In genomic region chr14:20871495-20871894, GRCm38 (mm10) we compare ENCODE assay signal across 10 mouse cellular contexts. TPM values are rescaled to one million over a fixed set of nuclear protein-coding genes. Genes with fewer than 3 reads are reported as not detected.
DNase-seq lines count a peak whose midpoint lies in the region; ATAC-seq and TF ChIP-seq lines count a peak whose summit lies in the region.
"Had no signal": no experiment of that assay in that cellular context is flagged by ENCODE, and none has a peak within 500 bp of the region (broad histone marks: within the 10 kb centered on the region; RNA-seq: fewer than 3 reads in every experiment).

No protein-coding gene starts in this region.

- no peaks in the 10 kb centered on the region for H3K9me3 ChIP-seq in kidney, embryonic 15.5 days (replicated peaks)
- H3K9me3 ChIP-seq: limb, embryonic 10.5 days had no signal

- 45% methylated on average over 1 of the region's 1 CpGs for WGBS in lung, adult 2 months
- WGBS in kidney, embryonic 15.5 days = 66% methylated on average over 1 of the region's 1 CpGs

- peak; percentile 50 to 64 for DNase-seq in lung, adult 18-20 months
- no peak for DNase-seq in lung, adult 2 months
- DNase-seq in gastrocnemius, postnatal 10 days = peak; percentile 21
- DNase-seq in skeletal muscle tissue, adult 2 months (ENCODE audit: low read depth, low spot score) = peak; percentile 73
- DNase-seq in thymus, postnatal 25 days = no peak
- no peak for DNase-seq in right cerebral cortex, adult 2 months (ENCODE audit: low spot score in 2 of 2)
- DNase-seq in urinary bladder, adult 18-20 months (ENCODE audit: low spot score in 2 of 2) = no peak
- DNase-seq: cerebellum, postnatal 36 days had no signal

- H3K4me2 ChIP-seq in kidney, embryonic 15.5 days = no peak overlapping the region

- TF ChIP-seq POLR2A in lung, adult 2 months (IDR thresholded peaks at IDR 0.05; ENCODE audit: borderline replicate concordance, extremely low read depth, low read depth, low read length) = no peak

- no peak overlapping the region for H3K27ac ChIP-seq in kidney, embryonic 15.5 days
- H3K27ac ChIP-seq: limb, embryonic 10.5 days had no signal

- no peak overlapping the region for H3K9ac ChIP-seq in kidney, embryonic 15.5 days

- peaks cover 7% of the 10 kb centered on the region; the same call in 1 of the 2 replicates for H3K4me1 ChIP-seq in lung, adult 2 months (ENCODE audit: control insufficient read depth, insufficient read depth, low read length)
- peaks cover 22% of the 10 kb centered on the region for H3K4me1 ChIP-seq in kidney, embryonic 15.5 days
- H3K4me1 ChIP-seq: limb, embryonic 10.5 days had no signal

- TF ChIP-seq CTCF in lung, adult 2 months (IDR thresholded peaks at IDR 0.05; ENCODE audit: insufficient read depth, low read length) = no peak

- no peaks in the 10 kb centered on the region for H3K36me3 ChIP-seq in kidney, embryonic 15.5 days
- H3K36me3 ChIP-seq: limb, embryonic 10.5 days had no signal

- 0 out of 2 replicates have a peak, but pooled peaks have one; percentile 18 for ATAC-seq in kidney, embryonic 15.5 days (replicated peaks; ENCODE audit: low FRiP score)

- H3K27me3 ChIP-seq in kidney, embryonic 15.5 days = no peaks in the 10 kb centered on the region

- no peak overlapping the region for H3K4me3 ChIP-seq in lung, adult 2 months (replicated peaks; ENCODE audit: extremely low read depth, low read depth, low read length)
- H3K4me3 ChIP-seq in kidney, embryonic 15.5 days (replicated peaks) = no peak overlapping the region
- H3K4me3 ChIP-seq: limb, embryonic 10.5 days had no signal

RNA-seq across cellular contexts. Expression of gene Plau, which starts 35.0 kb away (rescaled TPM):
- polyA plus RNA-seq in lung, adult 2 months (2012; rRNA removed) = 2.2 and 6.1 TPM in 2 replicates
- total RNA-seq in gastrocnemius, postnatal 10 days (2021) = 10 to 100 TPM; 25.6 to 28.0 TPM
- 10.7 and 12.4 TPM in 2 replicates for polyA plus RNA-seq in kidney, embryonic 15.5 days (2015; fragmentation: Nextera tagmentation; extraction: Ambion mirVana)

RNA-seq across cellular contexts. Expression of gene Vcl, which starts 57.7 kb away (rescaled TPM):
- 96.8 and 144 TPM in 2 replicates for polyA plus RNA-seq in lung, adult 2 months (2012; rRNA removed)
- 100 to 1,000 TPM; 115 to 126 TPM for total RNA-seq in gastrocnemius, postnatal 10 days (2021)
- polyA plus RNA-seq in kidney, embryonic 15.5 days (2015; fragmentation: Nextera tagmentation; extraction: Ambion mirVana) = 46.4 and 51.3 TPM in 2 replicates

Comparison
In these comparisons a context has a peak if more than half of its experiments do, and no peak if none do; other contexts are left out.
1. DNase-seq: peak in lung, adult 18-20 months (2 of 2), gastrocnemius, postnatal 10 days (single experiment) and skeletal muscle tissue, adult 2 months (single experiment); none in lung, adult 2 months (single experiment), thymus, postnatal 25 days (single experiment), right cerebral cortex, adult 2 months (0 of 2) and urinary bladder, adult 18-20 months (0 of 2).